Mouse (Mus musculus) forebrain, embryonic 14.5 days (tissue): ENCODE data around the gene Ints11. TPM values are rescaled to one million over a fixed set of nuclear protein-coding genes. Genes with fewer than 3 reads are reported as not detected.
A peak's percentile ranks its signal among the peaks of the same experiment; 100 is the strongest.

Experiments used
- ATAC-seq: fragments of 200-750 bp; cut with Nextera tagmentation; 2 replicates; pipeline ENCODE4 v1.8.0; 2017; ENCODE audit warnings: mild to moderate bottlenecking, moderate library complexity
- DNase-seq: peaks from one replicate; pipeline ENCODE4 v3.0.0-alpha.2; 2015; ENCODE audit warnings: low spot score
- H3K27ac ChIP-seq: fragments of 300-500 bp; sonication (generic); 2 replicates; pipeline ENCODE4 v1.5.1; 2014; ENCODE audit warnings: low read depth, mild to moderate bottlenecking, control low read depth, low read length, moderate library complexity
- H3K27me3 ChIP-seq: fragments of 300-500 bp; sonication (generic); replicated peaks from 2 replicates; pipeline ENCODE4 v1.6.1; 2014; ENCODE audit warnings: low read length, control low read depth, mixed read lengths; ENCODE audit not compliant: control insufficient read depth, insufficient read depth
- H3K36me3 ChIP-seq: fragments of 300-500 bp; sonication (generic); 2 replicates; pipeline ENCODE4 v1.6.1; 2014; ENCODE audit warnings: low read length, control low read depth; ENCODE audit not compliant: control insufficient read depth, insufficient read depth
- H3K4me1 ChIP-seq: fragments of 300-500 bp; sonication (generic); 2 replicates; pipeline ENCODE4 v1.6.1; 2014; ENCODE audit warnings: antibody characterized with exemption, low read length, control low read depth; ENCODE audit not compliant: control insufficient read depth, insufficient read depth
- H3K4me2 ChIP-seq: fragments of 300-500 bp; sonication (generic); 2 replicates; pipeline ENCODE4 v1.6.1; 2014; ENCODE audit warnings: mild to moderate bottlenecking, control low read depth, low read length
- H3K4me3 ChIP-seq: fragments of 300-500 bp; sonication (generic); 2 replicates; pipeline ENCODE4 v1.5.1; 2014; ENCODE audit warnings: low read depth, low read length, control low read depth
- H3K9ac ChIP-seq: fragments of 300-500 bp; sonication (generic); 2 replicates; pipeline ENCODE4 v1.6.1; 2014; ENCODE audit warnings: mild to moderate bottlenecking, low read length, control low read depth, moderate library complexity
- H3K9me3 ChIP-seq: fragments of 300-500 bp; sonication (generic); replicated peaks from 2 replicates; pipeline ENCODE4 v1.6.1; 2016; ENCODE audit warnings: low read length, control low read depth, mixed read lengths; ENCODE audit not compliant: control insufficient read depth
- WGBS: fragments of 180-500 bp; shearing (Covaris S2); extraction: QIAGEN DNeasy Blood & Tissue Kit; methylation state at CpG from one replicate; pipeline ENCODE4 v1.1.7; 2014; 5-methylcytosine and 5-hydroxymethylcytosine counted together
- polyA plus RNA-seq: library from polyadenylated mRNA; unstranded; fragments of >200 nt; fragmentation: Nextera tagmentation; extraction: Ambion mirVana; gene quantifications from 2 replicates; pipeline ENCODE4 v1.2.1, GENCODE M21; 2014

Gene Ints11
- 94.6 and 102 TPM in 2 replicates for polyA plus RNA-seq

DNA sequence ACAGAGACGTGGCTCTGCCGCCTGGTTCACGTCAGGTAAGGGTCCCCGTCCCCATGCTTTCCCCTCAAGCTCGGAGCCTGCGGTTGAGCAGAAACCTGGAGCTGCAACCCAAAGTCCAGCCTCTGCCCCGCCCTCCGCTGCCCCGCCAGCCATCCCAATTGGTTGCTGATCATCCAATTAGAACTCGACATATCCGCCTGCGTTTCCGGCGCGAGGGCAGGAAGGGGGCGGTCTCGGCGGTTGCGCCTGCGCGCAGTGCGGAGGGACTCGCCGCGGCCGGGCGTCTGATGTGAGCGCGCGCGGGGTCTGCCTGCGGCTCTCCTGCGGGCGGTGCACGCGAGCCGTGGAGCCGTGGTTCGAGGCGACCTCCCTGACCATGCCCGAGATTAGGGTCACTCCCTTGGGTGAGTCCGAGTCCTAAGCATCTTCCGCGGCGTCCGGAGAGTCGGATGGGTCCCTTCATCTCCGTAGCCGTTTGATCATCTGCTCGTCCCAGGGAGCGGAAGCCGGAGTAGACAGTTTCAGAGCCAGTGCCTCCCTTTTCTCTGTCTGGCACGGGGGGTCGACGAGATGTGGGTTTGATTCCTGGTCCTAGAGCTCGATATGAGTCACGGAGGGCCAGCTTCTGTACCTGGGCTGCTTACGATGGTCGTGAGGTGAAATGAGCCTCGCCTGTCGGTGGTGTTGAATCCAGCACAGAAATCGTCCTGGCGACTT is at the start of gene Ints11, which contains the start of gene Cptp:
Gene Ints11, plus strand, starts transcription at position 230 of the 717 bp plus-strand sequence.
Gene Cptp, minus strand, starts transcription at position 124 of the 717 bp plus-strand sequence.
- Histone ChIP-seq H3K36me3 (peaks cover 55% of the 10 kb centered on the region), H3K9ac (peak within 1 kb of the TSS; percentile 87)

DNA sequence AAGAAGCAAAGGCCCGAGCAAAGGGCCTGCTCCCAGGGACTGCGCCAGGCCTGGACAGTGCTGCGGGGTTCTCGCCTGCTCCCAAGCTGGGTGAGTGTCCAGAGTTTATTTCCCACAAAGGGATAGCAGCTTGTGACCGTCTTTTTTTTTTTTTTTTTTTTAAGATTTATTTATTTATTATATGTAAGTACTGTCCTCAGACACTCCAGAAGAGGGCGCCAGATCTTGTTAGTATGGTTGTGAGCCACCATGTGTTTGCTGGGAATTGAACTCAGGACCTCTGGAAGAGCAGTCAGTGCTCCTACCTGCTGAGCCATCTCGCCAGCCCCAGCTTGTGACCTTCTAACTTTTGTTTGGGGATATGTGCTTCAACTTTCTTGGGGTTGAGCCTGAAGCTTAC is 48.3 kb upstream of the Ints11 start:
- Histone ChIP-seq H3K4me2 (no peak overlapping the region), H3K9ac (no peak overlapping the region), H3K4me3 (no peak overlapping the region), H3K27ac (no peak overlapping the region), H3K27me3 (no peaks in the 10 kb centered on the region), H3K9me3 (no peaks in the 10 kb centered on the region), H3K4me1 (no peaks in the 10 kb centered on the region), H3K36me3 (peaks cover 93% of the 10 kb centered on the region)
- DNase-seq (no peak), ATAC-seq (no peak)
- WGBS: 80% methylated on average over 7 of the region's 7 CpGs

More for the DNA sequence above, at the start of gene Ints11, which contains the start of gene Cptp:
- Histone ChIP-seq H3K4me3 (peak within 1 kb of the TSS; percentile 72), H3K4me1 (peaks cover 12% of the 10 kb centered on the region), H3K27ac (peak within 1 kb of the TSS; percentile 58), H3K9me3 (no peaks in the 10 kb centered on the region), H3K27me3 (no peaks in the 10 kb centered on the region), H3K4me2 (peak within 1 kb of the TSS; percentile 98)
- DNase-seq (peak; percentile 97), ATAC-seq (peak; percentile 97)
- under 1% methylated on average over 63 of the region's 63 CpGs for WGBS

DNA sequence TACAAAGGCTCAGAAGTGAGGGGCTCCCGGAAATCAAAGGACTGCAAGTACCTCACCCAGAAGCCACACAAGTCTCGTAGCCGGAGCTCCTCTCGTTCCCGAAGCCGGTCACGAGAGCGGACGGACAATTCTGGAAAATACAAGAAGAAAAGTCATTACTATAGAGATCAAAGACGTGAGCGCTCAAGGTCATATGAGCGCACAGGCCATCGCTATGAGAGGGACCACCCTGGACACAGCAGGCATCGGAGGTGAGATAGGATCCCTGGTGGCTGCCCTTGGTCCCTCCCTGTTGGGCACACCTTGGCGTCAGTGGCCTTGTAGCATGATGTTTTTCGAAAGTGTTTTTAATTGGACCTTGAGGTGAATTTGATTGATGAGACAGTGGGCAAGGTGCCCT is 45.9 kb upstream of the Ints11 start:
- WGBS: 96% methylated on average over 16 of the region's 16 CpGs
- ATAC-seq: no peak

DNA sequence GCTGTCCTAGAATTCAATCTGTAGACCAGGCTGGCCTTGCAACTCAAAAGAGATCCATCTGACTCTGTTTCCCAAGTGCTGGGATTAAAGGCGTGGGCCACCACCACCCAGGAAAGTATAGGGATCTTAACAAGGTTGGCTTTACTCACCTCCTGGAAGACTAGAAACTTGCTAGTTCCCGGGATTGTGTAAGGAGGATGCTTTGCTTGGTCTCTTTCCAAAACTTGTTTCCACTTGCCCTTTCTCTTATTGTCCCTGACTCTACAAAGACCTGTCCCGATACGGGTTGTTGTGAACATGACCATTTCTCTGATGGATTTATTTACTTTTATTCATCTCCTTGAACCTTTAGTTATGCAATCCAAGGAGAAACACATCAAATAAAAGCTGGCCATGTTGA is 39.5 kb upstream of the Ints11 start:
- no peak overlapping the region for H3K4me3 ChIP-seq
- no peak overlapping the region for H3K27ac ChIP-seq
- peaks cover 13% of the 10 kb centered on the region for H3K4me1 ChIP-seq
- H3K27me3 ChIP-seq: no peaks in the 10 kb centered on the region
- ATAC-seq (no peak), DNase-seq (no peak)
- peaks cover 38% of the 10 kb centered on the region for H3K36me3 ChIP-seq
- whole genome bisulfite sequencing: 93% methylated on average over 4 of the region's 4 CpGs
- H3K9me3 ChIP-seq: no peaks in the 10 kb centered on the region
- no peak overlapping the region for H3K9ac ChIP-seq
- no peak overlapping the region for H3K4me2 ChIP-seq

More for the DNA sequence above, 45.9 kb upstream of the Ints11 start:
- no peaks in the 10 kb centered on the region for H3K9me3 ChIP-seq
- DNase-seq: no peak
- no peak overlapping the region for H3K9ac ChIP-seq
- no peaks in the 10 kb centered on the region for H3K27me3 ChIP-seq
- peaks cover 85% of the 10 kb centered on the region for H3K36me3 ChIP-seq
- no peak overlapping the region for H3K27ac ChIP-seq
- H3K4me2 ChIP-seq: no peak overlapping the region
- H3K4me1 ChIP-seq: no peaks in the 10 kb centered on the region
- no peak overlapping the region for H3K4me3 ChIP-seq

DNA sequence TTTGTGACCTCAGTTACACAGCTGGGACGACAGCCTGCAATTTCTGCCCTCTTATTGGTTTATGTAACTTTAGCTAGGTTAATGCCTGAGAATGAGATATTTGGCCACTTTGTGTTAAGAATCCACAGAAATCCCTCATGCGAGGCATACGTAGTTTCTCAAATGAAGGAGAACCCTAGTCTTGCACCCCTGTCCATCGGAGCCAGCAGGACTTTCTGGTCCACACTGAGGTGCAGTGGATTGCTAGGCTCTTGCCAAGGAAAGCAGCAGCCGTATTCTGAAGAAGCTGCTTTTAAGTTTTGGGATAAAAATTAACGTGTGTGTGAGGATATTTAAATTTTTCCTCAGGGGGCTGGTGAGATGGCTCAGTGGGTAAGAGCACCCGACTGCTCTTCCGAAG is 38.8 kb upstream of the Ints11 start:
- H3K36me3 ChIP-seq: peaks cover 34% of the 10 kb centered on the region
- WGBS: 61% methylated on average over 8 of the region's 8 CpGs
- peak overlapping the region; percentile 80 for H3K4me3 ChIP-seq
- no peak overlapping the region for H3K27ac ChIP-seq
- H3K4me2 ChIP-seq: peak overlapping the region; percentile 98
- ATAC-seq: no peak
- DNase-seq: no peak
- H3K9me3 ChIP-seq: no peaks in the 10 kb centered on the region
- H3K9ac ChIP-seq: peak overlapping the region; percentile 90
- peaks cover 13% of the 10 kb centered on the region for H3K4me1 ChIP-seq
- no peaks in the 10 kb centered on the region for H3K27me3 ChIP-seq

DNA sequence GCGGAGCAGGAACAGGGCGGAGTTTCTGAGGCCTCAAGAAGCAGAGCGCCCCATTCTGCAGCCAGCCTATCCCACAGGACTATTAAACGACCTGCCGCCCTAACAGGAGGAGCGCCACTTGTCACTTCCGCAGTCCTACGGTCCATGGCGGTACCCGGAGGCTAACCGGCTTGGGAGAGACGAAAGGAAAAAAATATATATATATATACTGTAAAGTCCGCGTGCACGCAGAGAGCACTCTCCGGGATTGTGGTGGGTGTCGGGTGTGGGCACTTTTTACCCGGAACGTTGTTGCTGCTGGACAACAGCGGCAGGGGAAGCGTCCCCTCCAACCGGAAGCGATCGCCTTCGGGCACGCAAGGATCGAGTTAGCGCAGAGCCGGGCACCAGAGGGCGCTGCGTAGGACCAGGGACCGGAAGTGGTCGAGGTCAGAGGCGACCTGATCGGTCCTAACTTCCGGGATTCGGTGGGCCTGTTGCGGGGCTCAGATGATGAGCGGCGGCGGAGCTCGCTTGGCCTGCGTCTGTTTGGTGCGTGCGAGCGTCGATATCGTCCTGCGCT is 38.1 kb upstream of the Ints11 start, which contains the start of gene Aurkaip1:
Gene Aurkaip1, plus strand, starts transcription at position 68 of the 562 bp plus-strand sequence.
- Histone ChIP-seq H3K27me3 (no peaks in the 10 kb centered on the region), H3K4me2 (peak within 1 kb of the TSS; percentile 98), H3K4me3 (peak within 1 kb of the TSS; percentile 80), H3K9ac (peak within 1 kb of the TSS; percentile 90), H3K4me1 (peaks cover 13% of the 10 kb centered on the region), H3K9me3 (no peaks in the 10 kb centered on the region), H3K36me3 (peaks cover 32% of the 10 kb centered on the region), H3K27ac (peak within 1 kb of the TSS; percentile 89)
- DNase-seq: peak; percentile 97
- ATAC-seq: peak; percentile 95
- under 1% methylated on average over 49 of the region's 49 CpGs for WGBS

DNA sequence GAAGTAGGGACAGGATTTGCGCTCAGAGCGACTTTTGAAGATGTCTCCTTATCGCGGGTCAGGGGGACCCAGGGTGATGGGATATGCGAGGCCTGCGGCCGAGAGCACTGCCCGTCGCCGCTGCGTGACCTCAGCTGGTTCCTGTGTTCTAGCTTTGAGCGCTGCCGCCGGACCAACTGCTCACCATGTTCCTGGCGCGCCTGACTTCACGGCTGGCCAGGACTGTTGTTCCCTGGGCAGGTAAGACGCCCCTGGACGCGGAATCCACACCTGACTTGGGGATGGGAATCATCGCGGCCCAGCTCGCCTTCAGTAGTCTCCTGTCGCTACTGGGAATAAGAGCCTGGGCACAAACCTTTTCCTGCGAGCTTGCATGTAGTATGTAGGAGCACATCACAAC is 37.5 kb upstream of the Ints11 start:
- peaks cover 28% of the 10 kb centered on the region for H3K36me3 ChIP-seq
- peak overlapping the region; percentile 98 for H3K4me2 ChIP-seq
- H3K27me3 ChIP-seq: no peaks in the 10 kb centered on the region
- H3K9ac ChIP-seq: peak overlapping the region; percentile 90
- DNase-seq: no peak
- peaks cover 13% of the 10 kb centered on the region for H3K4me1 ChIP-seq
- ATAC-seq: no peak; the same call in 1 of the 2 replicates
- H3K4me3 ChIP-seq: peak overlapping the region; percentile 80
- H3K9me3 ChIP-seq: no peaks in the 10 kb centered on the region
- H3K27ac ChIP-seq: peak overlapping the region; percentile 89
- 1% methylated on average over 25 of the region's 25 CpGs for WGBS

DNA sequence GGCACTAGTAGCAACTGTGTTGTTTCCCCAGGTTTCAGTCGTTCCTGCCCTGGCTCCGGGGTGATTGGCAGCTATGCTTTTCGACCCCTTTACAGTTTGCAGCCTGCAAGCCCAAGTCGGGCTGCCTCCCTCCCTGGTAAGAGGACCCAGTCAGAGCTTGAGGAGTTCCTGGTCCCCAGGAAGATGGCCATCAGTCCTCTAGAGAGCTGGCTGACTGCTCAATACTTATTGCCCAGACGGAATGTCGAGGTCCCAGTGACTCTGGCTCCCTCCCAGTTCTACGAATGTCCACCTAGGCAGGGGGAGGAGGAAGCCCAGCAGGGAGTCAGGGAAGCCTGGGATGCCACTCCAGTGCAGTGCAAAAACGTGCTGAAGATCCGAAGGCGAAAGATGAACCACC is 37.0 kb upstream of the Ints11 start:
- Histone ChIP-seq H3K4me3 (peak overlapping the region; percentile 80), H3K9ac (peak overlapping the region; percentile 90), H3K4me1 (peaks cover 13% of the 10 kb centered on the region), H3K4me2 (peak overlapping the region; percentile 98), H3K27ac (no peak overlapping the region), H3K36me3 (peaks cover 23% of the 10 kb centered on the region), H3K27me3 (no peaks in the 10 kb centered on the region), H3K9me3 (no peaks in the 10 kb centered on the region)
- ATAC-seq: no peak
- WGBS: 62% methylated on average over 10 of the region's 10 CpGs
- no peak for DNase-seq

DNA sequence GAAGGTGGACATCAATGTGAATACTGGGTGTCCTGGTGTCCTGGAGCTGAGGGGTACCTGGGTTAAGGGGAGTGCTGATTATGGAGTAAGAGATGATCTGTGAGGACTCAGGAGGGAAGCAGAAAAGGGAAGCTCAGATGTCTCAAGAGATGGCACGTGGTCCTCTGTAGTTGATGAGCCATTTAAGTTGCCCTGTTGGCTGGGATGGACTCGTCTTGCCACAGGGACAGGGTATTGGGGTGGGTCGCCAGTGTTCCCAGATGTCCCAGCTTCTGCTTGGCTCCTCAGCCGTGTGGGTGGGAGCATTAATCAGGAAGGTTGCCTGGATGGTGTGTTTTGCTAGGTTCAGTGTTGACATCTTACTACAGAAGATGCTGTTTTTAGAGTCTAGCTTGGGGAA is 36.1 kb upstream of the Ints11 start:
- ATAC-seq: no peak
- H3K4me3 ChIP-seq: no peak overlapping the region

More for the DNA sequence above, 36.1 kb upstream of the Ints11 start:
- Histone ChIP-seq H3K9ac (no peak overlapping the region), H3K9me3 (no peaks in the 10 kb centered on the region), H3K27me3 (no peaks in the 10 kb centered on the region), H3K36me3 (peaks cover 18% of the 10 kb centered on the region), H3K4me2 (no peak overlapping the region), H3K27ac (no peak overlapping the region), H3K4me1 (peaks cover 13% of the 10 kb centered on the region)
- WGBS: 89% methylated on average over 4 of the region's 4 CpGs
- no peak for DNase-seq
